Mouse (Mus musculus) fat pad, adult 2 months (tissue): ENCODE measurements around the gene Sort1.

Source experiments
- DNase-seq: peaks from one replicate; pipeline ENCODE4 v3.0.0-alpha.2; 2011; ENCODE audit warnings: low read depth, low spot score; ENCODE audit errors: extremely low read depth

The Sort1 gene

DNA sequence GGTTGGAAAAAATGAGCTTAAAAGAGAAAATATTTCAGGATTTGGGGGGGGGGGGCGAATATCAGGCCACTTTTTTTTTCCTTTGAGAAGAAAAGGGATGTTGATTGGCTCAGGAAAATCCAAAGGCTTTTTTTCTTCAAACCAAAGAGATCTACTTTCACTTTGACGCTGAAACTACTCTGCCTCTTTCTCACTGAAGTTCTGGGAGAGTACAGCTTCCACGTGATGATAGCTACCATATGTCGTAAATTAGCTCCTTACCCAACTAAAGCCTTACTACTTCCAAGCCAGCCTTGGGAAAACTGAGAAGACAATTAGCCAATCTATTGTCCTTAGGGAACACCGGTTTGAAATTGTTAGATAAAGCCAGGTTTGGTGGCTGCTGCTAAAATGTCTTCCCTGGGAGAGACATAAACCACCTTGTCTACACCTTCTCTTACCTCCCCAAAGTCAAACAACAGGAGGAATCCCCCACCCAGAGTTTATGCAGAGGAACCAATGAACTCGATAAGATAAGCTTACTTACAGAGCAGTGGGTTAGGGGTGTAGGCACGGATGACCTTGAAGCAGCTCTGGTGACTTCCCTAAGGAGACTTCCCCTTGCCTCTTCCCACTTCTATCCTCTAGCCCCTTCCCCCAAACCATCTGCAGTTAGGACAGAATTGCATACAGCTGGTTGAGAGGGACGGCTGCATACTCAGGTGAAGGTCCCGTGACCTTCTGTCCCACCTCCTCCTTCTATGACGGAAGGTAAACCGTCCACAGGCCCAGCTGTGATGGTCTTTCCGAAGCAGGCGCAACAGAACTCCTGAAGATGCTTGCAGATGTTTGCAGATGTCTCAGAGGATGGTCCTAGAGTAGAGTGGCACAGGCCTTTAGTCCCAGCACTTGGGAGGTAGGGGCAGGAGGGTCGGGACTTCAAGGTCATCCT lies 98.3 kb downstream of the Sort1 start:
- DNase-seq = peak; percentile 55

DNA sequence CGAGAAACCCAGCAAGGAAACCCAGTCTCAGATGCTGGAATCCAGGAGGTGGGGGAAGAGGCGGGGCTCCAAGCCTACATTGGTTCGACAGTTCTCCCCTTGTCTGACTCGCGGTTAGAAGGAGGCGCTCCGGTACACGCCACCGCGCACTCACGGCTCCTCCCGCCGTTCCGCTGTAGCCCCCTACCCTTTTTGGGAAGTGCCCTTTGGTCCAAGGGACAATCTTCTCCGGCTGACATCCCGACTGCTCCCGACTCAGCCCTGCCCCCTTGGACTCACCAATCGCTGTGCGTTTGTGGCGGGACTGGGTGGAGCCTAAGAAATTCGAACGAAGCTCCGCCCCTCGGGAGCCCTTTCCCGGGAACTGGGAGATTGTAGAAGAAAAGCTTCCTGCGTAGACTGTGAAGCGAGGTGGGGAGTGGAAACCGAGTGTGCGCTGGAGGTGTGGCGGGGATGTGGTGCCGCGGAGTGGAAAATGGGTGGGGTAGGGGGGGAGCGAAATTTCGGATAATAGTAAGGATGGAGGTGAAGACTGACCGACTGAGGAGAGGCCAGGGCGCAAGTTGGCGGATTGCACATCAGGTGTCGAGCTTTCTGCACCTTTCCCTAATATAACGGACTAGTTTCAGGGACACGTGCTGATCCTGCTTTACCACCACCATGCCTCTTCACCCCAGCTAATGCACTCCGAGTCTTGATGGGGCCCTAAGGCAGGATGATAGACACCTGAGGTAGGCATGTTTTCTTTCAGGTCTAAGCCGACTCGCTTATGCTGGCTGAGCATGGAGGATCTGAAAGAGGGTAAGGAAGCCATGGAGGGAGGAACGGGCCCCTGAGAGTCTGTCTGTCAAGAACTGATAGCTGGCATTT lies 99.8 kb downstream of the Sort1 start, which contains the start of gene Psrc1:
Gene Psrc1 (plus strand): TSS at position 355 of the 870 bp plus-strand sequence.
- DNase-seq = no peak

DNA sequence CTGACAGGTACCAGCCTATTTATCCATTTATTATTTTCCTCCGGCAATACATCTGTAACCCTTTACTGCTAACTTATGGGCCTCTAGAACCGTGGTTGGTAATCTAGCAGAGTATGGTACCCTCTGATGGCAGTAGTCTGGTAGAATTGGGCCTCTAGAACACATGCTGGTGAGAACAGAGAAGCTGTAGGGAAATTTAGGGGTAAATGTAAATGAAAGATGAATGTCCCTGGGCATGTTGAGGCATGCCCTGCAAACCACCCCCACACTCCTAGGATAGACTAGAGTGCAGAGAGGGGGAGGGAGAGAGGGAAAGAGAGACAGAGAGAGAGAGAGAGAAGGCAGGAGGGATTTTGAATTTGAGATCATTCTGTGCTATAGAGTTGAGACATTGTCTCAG lies 100.5 kb downstream of the Sort1 start:
- no peak for DNase-seq

DNA sequence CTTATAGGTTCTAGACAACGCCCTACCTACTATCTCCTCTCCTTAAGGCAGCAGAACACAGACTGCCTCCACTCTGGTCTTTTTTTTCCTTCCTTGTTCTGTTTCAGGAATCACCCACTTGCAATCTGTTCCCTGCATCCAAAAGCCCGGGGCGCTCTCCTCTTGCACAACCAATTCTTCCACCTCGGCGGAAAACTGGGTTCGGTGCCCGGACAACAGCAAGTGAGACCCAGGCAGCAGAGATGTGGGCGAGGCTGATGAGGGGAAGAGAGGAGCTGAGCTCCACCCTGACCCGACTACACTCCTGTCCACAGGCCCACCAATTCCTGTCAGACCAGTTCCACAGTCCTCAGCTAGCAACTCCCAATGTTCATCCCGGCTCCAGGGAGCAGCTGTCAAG lies 102.3 kb downstream of the Sort1 start:
- peak; percentile 78 for DNase-seq

DNA sequence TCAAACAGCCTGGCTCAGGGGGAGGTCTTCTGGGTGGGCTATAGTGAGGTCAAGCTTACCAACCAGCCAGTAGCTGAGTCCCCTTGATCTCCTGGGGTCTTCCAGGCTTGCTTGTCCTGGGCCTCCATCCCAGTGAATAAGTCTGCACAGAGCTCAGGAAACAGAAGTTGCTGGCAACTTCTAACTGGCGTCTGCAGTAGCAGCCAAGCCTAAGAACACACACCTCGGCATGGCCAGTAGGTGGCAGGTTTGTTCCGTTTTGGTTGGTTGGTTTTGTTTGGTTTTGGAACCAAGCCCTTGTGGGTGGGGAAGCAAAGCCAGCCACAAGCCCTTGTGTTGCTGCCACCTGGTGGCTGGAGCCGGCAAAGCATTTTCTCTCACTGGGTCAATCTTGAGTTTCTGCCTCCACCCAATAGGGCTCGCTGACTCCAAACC lies 105.2 kb downstream of the Sort1 start:
- DNase-seq = peak; percentile 84

DNA sequence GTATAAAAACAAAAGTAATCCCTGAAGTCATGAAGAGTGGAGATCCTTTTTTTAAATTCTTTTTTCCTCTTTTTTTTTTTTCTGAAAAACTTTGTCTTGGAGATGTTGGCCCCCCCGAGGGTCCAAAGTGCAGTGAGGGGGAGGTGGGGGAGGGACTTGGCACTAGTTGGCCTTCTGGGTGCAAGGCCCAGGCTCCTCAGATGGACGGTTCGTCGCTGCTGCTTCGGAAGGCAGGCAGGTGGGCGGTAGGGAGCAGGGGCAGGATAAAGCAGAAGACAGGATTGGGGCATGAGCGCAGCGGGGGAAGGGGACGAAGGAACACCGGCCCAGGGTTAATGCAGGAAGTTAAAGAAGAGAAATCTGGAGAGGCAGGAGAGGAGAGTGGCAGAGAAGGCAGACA lies 108.4 kb downstream of the Sort1 start:
- DNase-seq = no peak

DNA sequence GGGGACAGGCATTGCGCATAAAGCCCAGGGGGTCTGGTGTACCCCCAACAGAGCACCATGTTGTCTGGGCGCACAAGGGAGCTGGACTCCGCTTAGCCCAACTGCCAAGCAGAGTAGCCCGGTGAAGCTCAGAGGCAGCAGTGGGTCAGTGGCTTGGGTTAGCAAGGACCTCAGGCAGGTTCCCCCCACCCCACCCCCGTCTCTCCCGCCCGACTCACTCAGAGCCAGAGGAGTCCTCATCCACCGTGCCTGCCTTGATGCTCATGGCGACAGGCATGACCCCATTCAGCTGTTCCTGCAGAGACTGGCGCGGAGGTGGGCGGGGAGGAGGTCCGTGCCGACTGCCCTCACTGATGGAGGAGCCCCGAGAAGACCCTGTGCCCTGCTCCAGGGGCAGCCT lies 108.9 kb downstream of the Sort1 start:
- no peak for DNase-seq

DNA sequence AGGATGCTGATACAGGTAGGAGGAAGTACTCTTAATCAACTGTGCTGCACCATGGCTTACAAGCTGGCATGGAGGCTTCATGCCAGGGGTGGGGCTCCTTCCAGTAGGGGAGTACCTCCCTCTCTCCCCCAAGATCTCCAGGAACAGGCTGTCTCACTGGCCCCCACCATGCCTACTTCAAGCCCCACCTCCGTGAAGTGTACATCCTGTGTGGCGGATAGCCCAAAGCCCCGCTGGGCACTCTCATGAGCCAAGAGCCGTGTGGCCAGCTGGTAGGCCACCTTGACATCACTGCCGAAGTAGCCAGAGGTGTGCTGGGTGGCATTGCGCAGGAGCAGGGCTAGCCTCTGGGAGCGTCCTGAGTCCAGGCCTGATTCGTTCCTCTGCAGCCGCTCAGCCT lies 114.4 kb downstream of the Sort1 start:
- no peak for DNase-seq

DNA sequence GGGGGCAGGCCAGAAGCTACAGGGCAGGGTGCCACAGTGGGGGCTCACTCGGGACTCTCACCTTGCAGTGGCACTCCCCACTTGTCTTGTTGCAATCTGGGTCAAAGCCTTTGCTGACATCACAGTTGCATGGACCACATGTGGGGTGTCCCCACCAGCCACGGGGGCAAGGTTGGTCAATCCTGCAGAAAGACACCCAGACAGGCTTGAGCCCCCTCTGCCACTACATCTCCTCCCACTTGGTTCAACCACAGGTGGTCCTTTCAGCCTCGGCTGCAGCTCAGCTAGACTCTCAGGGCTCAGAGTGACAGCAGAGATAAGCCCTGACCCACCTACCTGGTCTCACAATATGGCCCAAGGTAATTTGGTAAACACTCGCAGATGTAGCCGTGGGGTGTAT lies 116.6 kb downstream of the Sort1 start:
- no peak for DNase-seq

DNA sequence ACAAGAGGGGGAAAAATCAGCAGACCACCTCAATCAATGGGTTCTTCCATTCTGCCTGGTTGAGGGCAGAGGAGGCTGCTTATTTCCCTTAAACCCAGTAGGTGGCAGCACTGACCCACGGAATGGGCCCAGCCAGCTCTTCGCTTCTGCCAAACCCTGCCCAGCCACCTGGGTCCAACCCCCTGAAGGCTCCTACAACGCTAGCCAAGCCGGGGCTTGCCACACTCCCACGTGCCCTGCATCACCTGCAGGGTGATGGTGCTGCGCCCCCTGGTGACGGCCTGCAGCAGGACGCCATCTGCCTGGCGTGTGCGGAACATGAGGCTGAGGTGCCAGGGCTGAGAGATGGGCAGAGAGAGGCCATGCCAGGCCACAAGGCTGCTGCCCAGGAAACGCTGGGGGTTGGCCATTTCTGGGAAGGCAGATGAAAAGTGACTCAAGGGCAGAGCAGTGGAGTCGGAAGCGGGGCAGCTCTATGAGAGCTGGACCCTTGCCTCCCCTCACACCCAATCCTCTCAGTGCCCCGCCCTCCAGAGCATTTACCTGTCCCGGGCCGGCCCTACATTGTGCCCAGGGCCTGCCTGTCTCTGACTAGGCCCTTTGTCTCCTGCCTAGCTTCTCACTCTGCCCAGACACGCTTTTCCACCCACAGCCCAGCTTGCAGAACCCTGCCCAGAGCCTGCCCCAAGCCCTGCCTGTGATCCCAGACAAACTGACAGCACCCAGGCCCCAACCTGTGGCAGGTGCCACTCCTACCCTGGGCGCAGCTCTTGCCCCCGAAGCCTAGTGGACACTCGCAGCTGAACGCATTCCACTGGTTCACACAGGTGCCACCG lies 118.0 kb downstream of the Sort1 start:
- peak; percentile 91 for DNase-seq

DNA sequence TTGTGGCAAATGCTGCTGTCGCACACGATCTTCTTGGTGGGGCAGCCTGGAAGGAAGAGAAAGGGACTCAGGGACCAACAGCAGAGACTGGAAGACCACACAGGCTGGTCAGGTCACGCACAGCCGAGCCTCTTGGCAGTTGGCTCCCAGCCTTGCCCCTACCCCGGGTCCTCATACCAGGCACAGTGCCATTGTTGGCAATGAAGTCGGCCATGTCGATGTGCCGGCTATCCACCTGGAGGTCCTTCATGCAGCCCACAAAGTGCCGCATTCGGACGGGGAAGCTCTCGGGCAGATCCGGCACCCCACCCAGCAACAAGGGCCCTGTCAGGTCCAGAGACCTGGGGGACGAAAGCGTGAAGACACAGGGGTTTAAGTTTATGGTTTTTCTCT lies 118.6 kb downstream of the Sort1 start:
- DNase-seq = no peak

DNA sequence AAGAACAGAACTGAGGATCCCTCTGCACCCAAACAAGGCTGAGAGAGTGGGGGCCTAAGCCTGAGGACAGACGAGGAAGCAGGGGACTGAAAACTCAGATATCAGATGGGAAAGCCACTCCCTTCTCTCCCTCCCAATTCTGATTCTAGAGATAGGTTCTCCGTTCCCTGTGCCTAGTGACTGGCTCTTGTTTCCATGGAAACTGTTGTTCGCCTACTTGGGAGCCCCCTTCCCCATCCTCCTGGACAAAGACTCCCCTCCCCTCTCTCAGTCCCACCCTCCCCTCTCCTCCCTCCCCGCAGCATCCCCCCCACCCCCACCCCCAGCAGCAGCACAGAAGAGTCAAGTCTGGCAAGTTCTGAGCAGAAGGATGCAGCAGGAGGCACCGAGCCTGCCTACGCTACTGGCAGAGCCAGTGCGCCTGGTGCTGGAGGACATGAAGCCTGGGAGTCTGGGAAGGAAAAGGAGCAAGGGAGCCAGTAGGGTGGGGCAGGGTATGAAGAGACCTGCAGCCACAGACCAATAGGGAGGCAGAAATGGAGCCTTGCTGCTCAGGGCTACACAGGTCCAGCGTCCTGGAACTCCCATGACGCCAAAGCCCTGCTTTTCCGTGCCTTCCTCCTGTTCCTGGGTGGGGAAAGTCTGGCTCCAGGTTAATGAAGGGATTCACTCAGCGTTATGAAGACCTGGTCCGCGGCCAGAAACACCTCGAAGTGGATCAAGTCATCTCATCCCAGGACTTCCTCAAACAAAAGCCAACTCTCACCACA lies 121.8 kb downstream of the Sort1 start:
- DNase-seq = peak; percentile 95

DNA sequence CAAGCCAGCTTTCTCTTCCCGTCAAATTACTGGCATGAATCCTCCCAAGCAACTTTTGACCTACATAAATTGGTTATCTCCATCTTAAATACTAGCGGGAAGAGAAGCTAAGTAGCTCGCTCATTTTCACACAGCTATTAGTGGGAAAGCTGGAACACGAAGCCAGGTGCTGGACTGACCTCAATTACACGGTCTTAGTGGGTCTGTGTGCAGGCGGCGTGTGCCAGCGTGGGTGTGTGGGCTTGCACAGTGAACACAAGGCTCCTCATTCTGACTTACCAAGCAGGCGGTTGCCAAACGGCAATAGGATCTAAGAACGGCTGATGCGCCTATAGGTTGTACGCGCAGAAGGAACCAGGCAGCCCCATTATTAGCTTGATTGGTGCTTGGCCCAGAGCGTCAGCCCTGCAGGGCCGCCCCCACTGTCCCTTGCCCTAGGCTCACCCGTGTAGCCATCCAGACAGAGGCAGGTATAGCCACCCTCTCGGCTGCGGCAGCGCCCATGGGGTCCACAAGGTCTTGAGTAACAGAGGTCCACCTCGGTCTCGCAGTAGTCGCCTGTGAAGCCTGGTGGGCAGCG lies 122.5 kb downstream of the Sort1 start:
- no peak for DNase-seq

DNA sequence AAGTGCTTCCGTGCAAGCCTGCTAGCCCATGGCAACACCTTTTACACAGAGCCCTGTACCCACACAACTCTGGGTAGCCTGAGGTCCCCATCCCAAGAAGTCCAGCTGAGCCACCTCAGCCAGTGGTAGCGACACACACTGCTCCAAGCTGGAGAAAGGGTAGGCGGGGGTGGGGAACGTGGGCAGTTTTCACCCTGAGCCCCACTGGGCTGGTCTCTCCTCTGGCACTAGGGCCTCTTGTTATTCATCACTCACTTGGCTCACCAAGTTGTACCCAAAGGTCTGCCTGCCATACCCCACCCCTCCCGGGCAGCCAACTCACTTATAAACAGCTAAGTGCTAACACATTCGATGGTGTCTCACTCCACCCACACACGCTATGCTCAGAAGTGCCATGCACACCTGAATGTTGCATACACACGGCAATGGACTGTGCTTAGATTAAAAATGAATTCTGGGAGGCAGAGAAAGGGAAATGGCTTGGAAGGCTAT lies 124.7 kb downstream of the Sort1 start:
- DNase-seq = peak; percentile 62

DNA sequence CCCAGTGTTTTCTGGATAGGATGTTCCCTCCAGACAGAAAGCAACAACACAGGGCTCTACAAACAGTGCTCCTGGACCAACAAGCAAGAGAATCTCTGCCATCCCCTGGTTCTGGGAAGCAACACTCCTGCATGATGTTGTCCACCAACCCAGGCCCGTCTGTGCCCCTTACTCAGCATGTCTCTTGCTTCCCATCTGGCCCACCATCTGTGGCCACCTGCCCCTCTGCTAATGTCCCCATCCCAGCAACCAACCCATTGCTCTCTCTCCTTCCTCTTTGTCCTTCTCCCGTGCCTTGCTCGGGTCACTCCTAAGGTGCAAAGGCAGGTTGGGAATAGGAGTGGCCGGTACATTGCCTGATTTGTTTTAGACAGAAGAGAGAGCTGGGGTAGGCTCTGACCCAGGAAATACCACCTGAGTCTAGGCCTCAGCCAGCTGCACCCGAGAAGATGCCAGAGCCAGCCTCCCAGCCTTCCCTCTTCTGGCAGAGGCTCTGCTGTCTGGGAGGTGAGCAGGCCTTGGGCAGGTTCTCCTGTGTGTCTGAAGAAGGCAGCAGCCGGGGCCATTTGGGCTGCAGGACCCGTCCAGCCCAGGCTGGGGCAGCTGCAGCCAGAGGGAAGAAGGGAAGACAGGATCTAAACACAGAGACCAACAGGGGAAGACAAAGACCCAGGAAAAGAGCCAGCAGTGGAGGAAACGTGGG lies 125.9 kb downstream of the Sort1 start:
- DNase-seq = no peak

DNA sequence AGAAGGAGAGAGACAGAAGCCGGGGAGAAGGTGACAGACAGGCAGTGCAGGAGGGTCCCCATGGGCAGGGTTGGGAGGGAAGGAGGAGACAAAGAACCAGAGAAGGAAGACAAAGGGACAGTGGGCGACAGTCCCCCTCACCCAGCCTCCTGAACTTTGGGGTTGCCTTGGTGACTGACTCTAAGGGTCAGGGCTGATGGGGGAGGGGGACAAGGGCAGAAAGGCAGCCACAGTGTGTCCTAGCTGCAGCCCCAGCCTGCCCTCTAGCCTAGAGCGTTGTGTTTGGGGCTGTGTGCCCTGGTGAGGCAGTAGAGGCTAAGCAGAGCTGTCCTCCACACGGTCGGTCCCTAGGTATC lies 126.5 kb downstream of the Sort1 start:
- DNase-seq = no peak
